Mouse (Mus musculus): ENCODE measurements around the gene Ckap5. TPM values are rescaled to one million over a fixed set of nuclear protein-coding genes. Genes with fewer than 3 reads are reported as not detected.

Gene Ckap5
- polyA plus RNA-seq, 1 experiment, result 40.1 TPM

DNA sequence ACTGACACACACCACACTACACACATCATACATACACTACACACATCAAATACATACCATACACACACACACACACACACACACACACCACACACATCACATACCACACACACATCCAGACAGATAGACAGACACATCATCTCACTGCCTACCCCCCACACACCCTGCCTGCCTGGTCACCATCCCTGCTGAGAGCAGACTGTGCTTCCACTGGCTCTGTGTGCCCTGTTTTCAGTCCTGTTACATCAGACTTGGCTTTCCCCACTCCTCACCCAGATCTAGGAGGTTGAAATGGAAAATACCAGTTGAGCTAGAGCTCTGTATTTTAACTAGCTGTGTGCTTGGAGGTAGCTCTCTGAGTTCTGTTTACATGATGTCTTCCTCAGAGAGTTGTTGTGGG lies 138.2 kb downstream of the Ckap5 start:
- no peak for TF ChIP-seq POLR2A (IDR thresholded peaks at IDR 0.05; ENCODE audit: borderline replicate concordance, low read depth, low read length)
- TF ChIP-seq CTCF (IDR thresholded peaks at IDR 0.05; ENCODE audit: low read depth, low read length), result no peak
- Histone ChIP-seq H3K27ac (ENCODE audit: insufficient read depth, low read depth, low read length) (no peak overlapping the region), H3K4me3 (ENCODE audit: insufficient read depth, low read length) (no peak overlapping the region), H3K4me1 (ENCODE audit: control insufficient read depth, insufficient read depth, low read length) (0 out of 2 replicates have a peak, but pooled peaks cover 5% of the 10 kb centered on the region)

DNA sequence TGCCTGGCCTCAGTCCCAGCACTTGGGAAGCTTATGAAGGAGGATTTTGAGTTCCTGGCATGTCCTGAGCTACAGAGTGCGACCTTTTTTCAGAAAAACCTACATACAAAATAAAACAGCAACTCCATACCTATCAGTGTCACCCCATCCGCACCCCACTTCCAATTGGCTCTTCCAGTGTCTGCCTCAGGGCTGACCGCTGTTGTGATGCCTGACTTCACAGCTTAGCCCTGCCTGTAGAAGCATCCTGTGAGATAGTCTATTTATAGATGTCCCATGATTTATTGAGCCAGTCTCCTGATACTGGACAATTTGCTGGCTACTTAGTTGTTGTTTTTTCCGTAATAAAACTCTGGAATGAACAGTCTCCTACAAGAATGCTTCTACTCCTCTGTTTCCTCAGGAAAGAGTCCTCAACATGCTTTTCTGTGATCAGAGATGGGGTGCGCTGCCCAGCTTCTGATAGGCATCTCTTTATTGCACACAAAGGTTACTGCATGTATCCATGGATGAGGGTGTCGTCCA lies 139.9 kb downstream of the Ckap5 start:
- TF ChIP-seq CTCF (IDR thresholded peaks at IDR 0.05; ENCODE audit: low read depth, low read length), result no peak
- no peak for TF ChIP-seq POLR2A (IDR thresholded peaks at IDR 0.05; ENCODE audit: borderline replicate concordance, low read depth, low read length)
- Histone ChIP-seq H3K4me1 (ENCODE audit: control insufficient read depth, insufficient read depth, low read length) (no peaks in the 10 kb centered on the region), H3K4me3 (ENCODE audit: insufficient read depth, low read length) (no peak overlapping the region), H3K27ac (ENCODE audit: insufficient read depth, low read depth, low read length) (no peak overlapping the region)

DNA sequence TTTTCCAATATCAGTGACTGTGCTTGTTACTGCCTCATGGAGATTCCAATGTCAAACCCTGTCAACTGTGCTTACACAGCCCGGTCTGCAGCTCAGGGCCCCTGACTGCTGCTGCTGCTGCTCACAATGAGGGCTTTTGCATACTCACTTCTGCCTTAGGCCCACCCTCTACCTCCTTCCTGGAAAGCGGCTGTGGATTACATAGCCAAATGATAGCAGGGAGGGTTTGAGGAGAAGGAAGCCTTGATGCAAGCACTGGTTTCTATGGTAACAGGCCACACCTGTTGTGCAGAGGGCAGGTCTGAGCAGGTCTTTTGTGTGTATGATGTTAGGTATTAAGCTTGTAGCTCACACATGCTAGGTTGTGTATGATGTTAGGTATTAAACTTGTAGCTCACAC lies 141.2 kb downstream of the Ckap5 start:
- Histone ChIP-seq H3K4me3 (ENCODE audit: insufficient read depth, low read length) (no peak overlapping the region), H3K4me1 (ENCODE audit: control insufficient read depth, insufficient read depth, low read length) (no peaks in the 10 kb centered on the region), H3K27ac (ENCODE audit: insufficient read depth, low read depth, low read length) (no peak overlapping the region)
- no peak for TF ChIP-seq CTCF (IDR thresholded peaks at IDR 0.05; ENCODE audit: low read depth, low read length)

DNA sequence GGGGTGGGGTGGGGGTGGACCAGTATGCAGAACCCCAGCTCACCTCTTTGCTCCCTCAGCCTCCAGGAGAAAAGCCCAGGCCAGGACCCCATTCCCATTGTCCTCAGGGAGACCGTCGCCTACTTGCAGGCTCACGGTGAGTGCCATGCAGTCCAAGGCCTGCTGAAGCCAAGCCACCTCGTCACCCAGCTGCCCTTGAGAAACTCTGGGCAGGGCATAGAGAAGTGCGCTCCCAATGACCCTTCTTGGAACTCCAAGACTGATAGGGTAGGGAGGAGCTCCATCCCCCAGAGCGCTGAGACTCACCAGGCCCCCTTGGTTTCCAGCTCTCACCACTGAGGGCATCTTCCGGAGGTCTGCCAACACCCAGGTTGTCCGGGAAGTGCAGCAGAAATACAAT lies 142.8 kb downstream of the Ckap5 start:
- H3K4me3 ChIP-seq (ENCODE audit: insufficient read depth, low read length), result no peak overlapping the region
- no peaks in the 10 kb centered on the region for H3K4me1 ChIP-seq (ENCODE audit: control insufficient read depth, insufficient read depth, low read length)
- H3K27ac ChIP-seq (ENCODE audit: insufficient read depth, low read depth, low read length), result no peak overlapping the region
- TF ChIP-seq CTCF (IDR thresholded peaks at IDR 0.05; ENCODE audit: low read depth, low read length), result no peak
- no peak for TF ChIP-seq POLR2A (IDR thresholded peaks at IDR 0.05; ENCODE audit: borderline replicate concordance, low read depth, low read length)

DNA sequence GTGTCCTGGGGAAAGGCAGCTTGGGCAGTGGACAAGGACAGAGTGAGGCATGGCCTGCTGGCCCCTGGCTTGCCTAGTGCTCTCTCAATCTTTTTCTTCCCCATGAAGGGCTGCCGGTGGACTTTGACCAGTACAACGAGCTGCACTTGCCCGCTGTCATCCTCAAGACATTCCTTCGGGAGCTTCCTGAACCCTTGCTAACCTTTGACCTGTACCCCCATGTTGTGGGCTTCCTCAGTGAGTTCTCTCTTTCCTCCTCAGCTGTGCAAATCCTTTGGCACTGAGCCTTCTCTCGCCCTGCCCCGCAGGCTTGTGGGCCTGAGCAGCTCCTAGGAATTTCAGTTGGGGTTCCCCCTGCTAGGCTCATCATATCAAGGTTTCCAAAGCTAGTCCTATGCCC lies 143.5 kb downstream of the Ckap5 start:
- Histone ChIP-seq H3K4me1 (ENCODE audit: control insufficient read depth, insufficient read depth, low read length) (no peaks in the 10 kb centered on the region), H3K4me3 (ENCODE audit: insufficient read depth, low read length) (no peak overlapping the region), H3K27ac (ENCODE audit: insufficient read depth, low read depth, low read length) (no peak overlapping the region)
- TF ChIP-seq POLR2A (IDR thresholded peaks at IDR 0.05; ENCODE audit: borderline replicate concordance, low read depth, low read length) (no peak), CTCF (IDR thresholded peaks at IDR 0.05; ENCODE audit: low read depth, low read length) (no peak)

Other genes starting within 250 kb of the Ckap5 start
- 8.1 and 14.2 TPM in 2 replicates for gene 1110051M20Rik, start 82.1 kb upstream of the Ckap5 start, polyA plus RNA-seq (2012; ENCODE audit: insufficient read depth, insufficient read length, missing spikeins)
- 3.4 and 3.8 TPM in 2 replicates for gene Lrp4, start 69.3 kb upstream of the Ckap5 start, polyA plus RNA-seq (2012; ENCODE audit: insufficient read depth, insufficient read length, missing spikeins)
- not detected in 2 replicates for gene F2, start 109.7 kb downstream of the Ckap5 start, polyA plus RNA-seq (2012; ENCODE audit: insufficient read depth, insufficient read length, missing spikeins)
- 12.5 and 17.5 TPM in 2 replicates for gene Zfp408, start 123.0 kb downstream of the Ckap5 start, polyA plus RNA-seq (2012; ENCODE audit: insufficient read depth, insufficient read length, missing spikeins)
- gene Arhgap1, start 123.1 kb downstream of the Ckap5 start, polyA plus RNA-seq (2012; ENCODE audit: insufficient read depth, insufficient read length, missing spikeins), result 66.6 and 88.4 TPM in 2 replicates
- 28.8 and 35.7 TPM in 2 replicates for gene Atg13, start 183.8 kb downstream of the Ckap5 start, polyA plus RNA-seq (2012; ENCODE audit: insufficient read depth, insufficient read length, missing spikeins)
- 4.8 and 4.9 TPM in 2 replicates for gene Harbi1, start 184.1 kb downstream of the Ckap5 start, polyA plus RNA-seq (2012; ENCODE audit: insufficient read depth, insufficient read length, missing spikeins)
- 24.0 and 26.3 TPM in 2 replicates for gene Ambra1, start 203.4 kb downstream of the Ckap5 start, polyA plus RNA-seq (2012; ENCODE audit: insufficient read depth, insufficient read length, missing spikeins)

Measured in bone marrow macrophage, adult 2 months (primary cell).